Mouse (Mus musculus) lung, adult 10 weeks (tissue): ENCODE measurements around the gene Cd209d. TPM values are rescaled to one million over a fixed set of nuclear protein-coding genes. Genes with fewer than 3 reads are reported as not detected.

Experiments
- polyA plus RNA-seq: library from polyadenylated mRNA; stranded (reverse); fragments of 350-450 nt; fragmentation: Illumina TruSeq; extraction: RNeasy Lipid Tissue Mini Kit (QIAGEN cat#74804); gene quantifications from one replicate; pipeline ENCODE4 v1.2.3, GENCODE M21; 2014; ENCODE audit warnings: low read depth, low replicate concordance; ENCODE audit not compliant: insufficient read depth

Gene Cd209d
- polyA plus RNA-seq, result 3.7 TPM

DNA sequence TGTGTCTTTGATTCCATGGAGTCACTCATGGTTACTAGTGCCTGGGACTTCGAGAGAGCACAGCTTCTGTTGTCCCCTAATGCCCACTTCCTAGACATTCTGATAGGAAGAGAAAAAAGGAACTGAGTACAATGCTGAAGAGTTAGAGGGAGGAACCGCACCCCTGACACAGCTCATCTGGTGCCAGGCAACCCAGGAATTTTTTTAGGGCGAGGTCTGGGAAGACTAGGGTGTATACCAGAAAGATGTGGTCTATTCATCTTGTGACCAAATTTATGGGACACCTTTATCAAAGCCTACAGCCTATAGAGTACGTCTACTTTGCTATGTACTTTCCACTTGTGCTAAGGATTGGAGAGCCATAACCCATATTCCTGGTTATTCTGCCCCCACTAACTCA, at the start of gene Cd209d:
Gene Cd209d, minus strand, starts transcription at position 101 of the 400 bp plus-strand sequence.

GRCm38 (mm10) chr8:3926744-3927143, 48.4 kb upstream of the Cd209d start, which contains the start of gene Cd209b:
Gene Cd209b, minus strand, starts transcription at chr8:3926844.

GRCm38 (mm10) chr8:3854209-3854608, 24.1 kb downstream of the Cd209d start, which contains the start of gene Cd209e:
Gene Cd209e, minus strand, starts transcription at chr8:3854309.

Other genes starting within 250 kb of the Cd209d start
- gene Stxbp2, start 247.6 kb downstream of the Cd209d start, polyA plus RNA-seq, result 57.5 TPM
- gene Retn, start 222.8 kb downstream of the Cd209d start, polyA plus RNA-seq, result 55.2 TPM
- 26.2 TPM for gene Mcemp1, start 212.8 kb downstream of the Cd209d start, polyA plus RNA-seq
- gene Fcor, start 206.2 kb downstream of the Cd209d start, polyA plus RNA-seq, result 17.8 TPM
- 18.4 TPM for gene Trappc5, start 202.3 kb downstream of the Cd209d start, polyA plus RNA-seq
- gene Fcer2a, start 184.4 kb downstream of the Cd209d start, polyA plus RNA-seq, result 9.2 TPM
- gene Clec4g, start 157.9 kb downstream of the Cd209d start, polyA plus RNA-seq, result 1.3 TPM
- 15.2 TPM for gene Cd209a, start 129.6 kb downstream of the Cd209d start, polyA plus RNA-seq
- gene Cd209e, start 24.2 kb downstream of the Cd209d start, polyA plus RNA-seq, result 0.12 TPM
- gene Cd209b, start 48.3 kb upstream of the Cd209d start, polyA plus RNA-seq, result 1.6 TPM
- 1.1 TPM for gene Cd209c, start 76.2 kb upstream of the Cd209d start, polyA plus RNA-seq
- 9.0 TPM for gene Cd209f, start 227.3 kb upstream of the Cd209d start, polyA plus RNA-seq